Mouse (Mus musculus) granulocyte monocyte progenitor cell, adult 5-6 weeks (primary cell): ENCODE results near the gene Sipa1l3. TPM values are rescaled to one million over a fixed set of nuclear protein-coding genes. Genes with fewer than 3 reads are reported as not detected.

ENCODE experiments used
- ATAC-seq: replicated peaks from 2 replicates; pipeline ENCODE4 v1.8.0; 2016; ENCODE audit warnings: mild to moderate bottlenecking, moderate TSS enrichment, inconsistent platforms; ENCODE audit not compliant: poor library complexity, severe bottlenecking
- total RNA-seq, 2 experiments: library from RNA; stranded (forward) in 1 of 2; stranded (reverse) in 1 of 2; fragments of 200-712, 200-1000 nt in 1 of 2; fragments of >200 nt in 1 of 2; fragmentation: Nextera tagmentation in 1 of 2; gene quantifications; 2 replicates each; pipeline ENCODE4 v1.2.3; 2014 to 2017

Sipa1l3 gene
- total RNA-seq, 2 experiments from 2014 or later = 5.8 to 39.4 TPM

- ATAC-seq = no peak
Measured at GRCm38 (mm10) chr7:29421909-29422244, 96.6 kb downstream of the Sipa1l3 start.

DNA sequence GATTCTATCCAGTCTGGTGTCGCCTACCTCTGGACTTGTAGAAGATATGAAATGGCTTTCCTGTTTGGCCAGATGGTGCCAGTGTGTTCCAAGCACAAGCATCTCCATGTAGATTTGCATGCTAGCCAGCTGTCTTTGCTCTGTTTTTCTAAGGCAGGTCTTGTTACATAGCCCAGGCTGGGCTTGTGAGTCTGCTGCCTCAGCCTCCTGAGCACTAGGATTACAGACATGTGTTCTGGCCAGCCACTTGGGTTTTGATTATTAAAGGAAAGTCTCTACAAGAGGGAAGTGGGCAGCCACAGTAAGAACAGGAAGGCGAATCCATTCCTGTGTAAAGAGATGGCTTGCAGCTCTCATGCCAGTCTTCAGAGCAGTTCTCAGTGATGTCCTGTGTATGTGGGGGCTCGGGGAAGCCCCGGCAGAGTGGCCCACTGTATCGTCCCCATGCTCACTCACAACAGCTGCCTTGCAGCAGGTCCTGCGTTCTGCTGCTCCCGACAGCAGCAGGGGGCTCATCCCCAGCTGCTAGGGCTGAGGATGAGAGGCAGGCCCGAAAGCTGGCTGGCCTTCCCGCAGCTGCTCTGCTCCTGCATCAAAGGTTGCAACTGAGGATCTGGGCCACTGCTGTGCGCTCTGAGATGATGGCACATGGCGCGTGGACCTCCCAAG lies 97.1 kb downstream of the Sipa1l3 start:
- ATAC-seq = peak; percentile 34; the same call in 1 of the 2 replicates

DNA sequence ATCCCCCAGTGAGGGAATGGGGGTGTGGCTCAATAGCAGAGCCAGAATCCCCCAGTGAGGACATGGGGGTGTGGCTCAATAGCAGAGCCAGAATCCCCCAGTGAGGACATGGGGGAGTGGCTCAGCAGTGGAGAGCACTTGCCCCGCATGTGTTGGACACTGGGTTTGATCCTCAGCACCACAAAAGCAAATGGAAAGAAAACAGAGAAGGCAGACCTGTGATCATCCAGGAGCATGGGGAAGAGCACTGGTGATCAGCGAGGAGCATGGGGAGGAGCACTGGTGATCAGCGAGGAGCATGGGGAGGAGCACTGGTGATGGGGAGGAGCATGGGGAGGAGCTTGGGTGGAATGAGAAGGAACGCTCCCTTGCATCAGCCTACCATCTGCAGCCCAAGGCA lies 98.6 kb downstream of the Sipa1l3 start:
- ATAC-seq = no peak

DNA sequence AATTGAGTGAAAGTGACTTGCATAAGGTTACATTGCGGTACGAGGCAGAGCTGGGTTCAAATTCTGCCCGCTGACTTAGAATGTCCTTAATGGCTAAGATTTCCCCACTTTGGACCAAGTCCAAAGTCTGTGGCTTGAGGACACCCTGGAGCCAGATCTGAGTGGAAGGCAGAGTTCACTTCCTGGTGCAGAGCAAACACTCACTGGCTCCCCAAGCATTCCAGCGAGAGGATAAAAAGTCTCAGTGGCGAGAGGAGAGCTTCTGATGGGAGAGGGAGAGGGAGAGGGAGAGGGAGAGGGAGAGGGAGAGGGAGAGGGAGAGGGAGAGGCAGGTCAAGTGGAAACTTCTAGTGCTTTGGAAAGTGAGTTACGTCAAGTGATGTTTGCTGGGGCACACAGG lies 100.2 kb downstream of the Sipa1l3 start:
- ATAC-seq = no peak

GRCm38 (mm10) chr7:29417332-29418069 lies 100.9 kb downstream of the Sipa1l3 start:
- no peak for ATAC-seq

- ATAC-seq = no peak; the same call in 1 of the 2 replicates
Measured at GRCm38 (mm10) chr7:29416906-29417305, 101.5 kb downstream of the Sipa1l3 start.

GRCm38 (mm10) chr7:29411838-29412580 lies 106.4 kb downstream of the Sipa1l3 start:
- no peak for ATAC-seq

GRCm38 (mm10) chr7:29411216-29411816 lies 107.1 kb downstream of the Sipa1l3 start:
- ATAC-seq = no peak

DNA sequence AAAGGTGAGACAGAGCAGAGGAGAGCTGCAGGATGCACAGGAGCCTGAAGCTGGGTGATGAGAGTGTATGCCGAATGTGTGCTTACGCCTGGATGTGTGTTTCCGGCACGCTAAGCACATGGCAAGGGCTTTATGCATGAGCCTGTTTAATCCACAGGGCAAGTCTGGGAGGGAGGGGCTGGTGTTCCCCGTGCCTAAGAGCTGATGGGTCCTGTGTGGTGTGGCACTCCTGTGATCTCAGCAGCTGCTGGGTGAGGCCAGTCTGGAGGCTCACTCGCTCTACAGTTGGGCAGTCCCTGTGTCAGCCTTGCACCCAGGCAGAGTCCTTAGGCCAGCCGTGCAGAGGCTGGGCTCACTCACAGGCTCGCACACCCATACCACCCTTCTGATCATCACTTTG lies 108.0 kb downstream of the Sipa1l3 start:
- no peak for ATAC-seq

GRCm38 (mm10) chr7:29406855-29407254 lies 111.6 kb downstream of the Sipa1l3 start:
- ATAC-seq = no peak

DNA sequence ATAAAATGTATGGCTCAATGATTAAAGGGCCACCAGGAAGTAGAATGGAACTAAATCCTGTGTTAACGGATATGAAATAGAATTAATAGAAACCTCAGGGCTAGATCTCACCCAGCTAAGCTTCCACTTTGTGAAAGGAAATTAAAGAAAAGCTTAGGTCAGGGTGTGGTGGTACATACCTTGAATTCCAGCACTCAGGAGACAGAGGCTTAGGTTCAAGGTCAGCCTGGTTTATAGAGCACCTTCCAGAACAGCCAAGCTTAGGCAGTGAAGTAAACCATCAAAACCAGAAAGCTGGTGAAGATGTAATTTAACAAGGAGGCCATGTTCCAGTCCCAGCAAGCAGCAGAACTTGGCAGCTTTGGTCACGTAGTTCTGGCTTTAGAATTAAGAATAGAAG lies 114.3 kb downstream of the Sipa1l3 start:
- no peak for ATAC-seq

DNA sequence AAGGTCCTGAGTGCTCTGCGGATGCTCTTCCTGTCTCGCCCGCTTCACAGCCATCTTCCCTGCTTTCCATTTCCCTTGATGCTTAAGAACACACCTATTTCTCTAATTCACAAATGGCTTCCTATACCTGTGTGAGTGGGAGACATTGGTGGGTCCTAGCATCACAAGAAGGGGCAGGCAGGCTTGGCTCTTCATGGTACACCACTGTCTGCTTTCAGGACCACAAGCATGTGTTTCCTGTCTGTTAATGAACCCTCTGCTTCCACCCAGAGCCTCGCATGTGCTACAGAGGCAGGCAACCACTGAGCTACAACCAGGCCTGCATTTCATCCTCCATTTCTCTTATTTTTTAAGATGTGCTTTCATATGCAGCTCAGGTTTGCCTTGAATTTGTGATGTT lies 116.4 kb downstream of the Sipa1l3 start:
- no peak for ATAC-seq

DNA sequence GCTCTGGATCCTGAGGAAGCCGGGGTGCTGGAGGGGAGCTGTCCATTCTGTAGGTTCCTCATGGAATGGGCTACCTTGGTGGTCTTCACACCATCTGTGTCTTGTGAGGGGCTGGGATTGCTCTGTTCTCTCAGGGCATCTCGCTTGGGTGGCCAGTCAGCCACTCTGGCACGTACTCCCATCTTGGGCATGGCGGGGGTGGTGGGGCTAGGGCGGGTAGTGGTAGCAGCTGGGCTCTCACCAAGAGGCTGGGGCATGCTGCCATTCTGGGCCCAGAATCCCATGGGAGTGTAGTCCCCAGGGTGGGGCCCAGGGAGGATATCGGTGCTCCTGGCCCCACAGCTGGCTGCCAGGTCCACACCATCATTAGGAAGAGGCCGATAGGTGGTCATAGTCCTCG lies 118.0 kb downstream of the Sipa1l3 start:
- ATAC-seq = no peak

GRCm38 (mm10) chr7:29399056-29399455 lies 119.4 kb downstream of the Sipa1l3 start:
- ATAC-seq = no peak

GRCm38 (mm10) chr7:29397486-29397885 lies 121.0 kb downstream of the Sipa1l3 start:
- no peak for ATAC-seq

DNA sequence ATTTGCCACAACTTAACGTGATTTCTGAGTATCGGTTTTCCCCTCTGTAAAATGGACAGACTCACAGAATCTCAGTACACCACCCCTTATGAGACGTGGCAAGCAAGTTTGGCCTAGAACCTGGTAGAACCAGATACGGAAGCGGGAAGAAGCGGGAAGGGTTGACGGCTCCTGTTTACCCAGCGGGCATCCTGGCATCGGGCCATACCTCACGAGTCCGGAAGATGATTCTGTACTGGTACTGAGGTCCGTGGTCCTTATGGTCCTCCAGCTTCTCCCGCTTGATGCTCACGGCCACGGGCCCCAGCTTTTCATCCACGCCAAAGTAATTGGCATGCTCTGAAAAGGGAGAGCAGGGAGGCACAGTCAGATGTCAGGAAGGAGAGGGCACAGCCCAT lies 121.5 kb downstream of the Sipa1l3 start:
- ATAC-seq = no peak

- ATAC-seq = no peak
Measured at GRCm38 (mm10) chr7:29396216-29396942, 122.1 kb downstream of the Sipa1l3 start.

DNA sequence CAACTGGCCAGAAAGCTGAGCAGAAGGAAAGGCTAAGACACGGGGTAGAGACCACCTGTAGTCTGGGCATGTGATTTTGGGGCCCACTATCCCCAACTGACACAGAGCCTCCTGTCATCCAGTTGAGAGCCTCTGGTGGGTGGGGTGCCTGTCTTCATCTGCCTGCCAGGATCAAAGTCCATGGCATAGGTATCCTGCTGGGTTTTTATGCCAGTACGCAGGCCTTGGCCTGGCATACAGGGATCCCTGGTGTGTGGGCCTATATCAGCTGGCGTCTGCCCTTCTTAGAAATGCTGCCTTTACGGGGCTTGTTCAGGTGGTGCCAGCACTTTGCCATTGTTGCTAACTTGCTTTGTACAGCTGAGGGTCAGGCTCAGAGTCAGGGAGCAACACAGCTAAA lies 123.3 kb downstream of the Sipa1l3 start:
- ATAC-seq = no peak

GRCm38 (mm10) chr7:29393292-29393691 lies 125.1 kb downstream of the Sipa1l3 start:
- peak; percentile 12; the same call in 1 of the 2 replicates for ATAC-seq

GRCm38 (mm10) chr7:29392805-29393204 lies 125.6 kb downstream of the Sipa1l3 start:
- no peak for ATAC-seq
